Mouse (Mus musculus) MEL (cell line): ENCODE data around the gene Stk40. TPM values are rescaled to one million over a fixed set of nuclear protein-coding genes. Genes with fewer than 3 reads are reported as not detected.
A peak's percentile ranks its signal among the peaks of the same experiment; 100 is the strongest.

Source experiments
- DNase-seq: peaks from one replicate; pipeline ENCODE4 v3.0.0; 2011; ENCODE audit warnings: low read depth, low spot score
- H3K27ac ChIP-seq: 2 replicates; pipeline ENCODE4 v1.5.1; 2012; ENCODE audit warnings: low read depth, mild to moderate bottlenecking, control low read depth, low read length, moderate library complexity; ENCODE audit not compliant: control insufficient read depth
- H3K27me3 ChIP-seq, 2 experiments: fragments of 150-350 bp in 1 of 2; sonication (generic) in 1 of 2; 2 replicates each; pipeline ENCODE4 v1.6.1; 2012; ENCODE audit warnings: low read length in 2 of 2, mild to moderate bottlenecking in 2 of 2, improper control_type of control experiment in 1 of 2, moderate library complexity in 1 of 2; ENCODE audit not compliant: insufficient read depth in 2 of 2, control insufficient read depth in 1 of 2
- H3K36me3 ChIP-seq, 2 experiments: 2 replicates each; pipeline ENCODE4 v1.6.1; 2012 to 2014; ENCODE audit warnings: low read length in 2 of 2, improper control_type of control experiment in 1 of 2, inconsistent platforms in 1 of 2, mild to moderate bottlenecking in 1 of 2; ENCODE audit not compliant: insufficient read depth in 2 of 2, control insufficient read depth in 1 of 2
- H3K4me1 ChIP-seq, 2 experiments: fragments of 150-350 bp in 1 of 2; sonication (generic) in 1 of 2; 2 replicates each; pipeline ENCODE4 v1.6.1; 2012; ENCODE audit warnings: low read length in 2 of 2, improper control_type of control experiment in 1 of 2, mild to moderate bottlenecking in 1 of 2; ENCODE audit not compliant: insufficient read depth in 2 of 2, control insufficient read depth in 1 of 2
- H3K4me3 ChIP-seq, 2 experiments: fragments of 150-350 bp in 1 of 2; sonication (generic) in 1 of 2; 2 replicates each; pipeline ENCODE4 v1.5.1; 2012; ENCODE audit warnings: low read depth in 2 of 2, low read length in 2 of 2, mild to moderate bottlenecking in 2 of 2, moderate library complexity in 2 of 2, control low read depth in 1 of 2, improper control_type of control experiment in 1 of 2; ENCODE audit not compliant: control insufficient read depth in 1 of 2, insufficient read depth in 1 of 2
- H3K79me2 ChIP-seq: 2 replicates; pipeline ENCODE4 v1.6.1; 2012; ENCODE audit warnings: mild to moderate bottlenecking, low read length, moderate library complexity; ENCODE audit not compliant: control insufficient read depth, poor library complexity, insufficient read depth
- H3K9ac ChIP-seq: 2 replicates; pipeline ENCODE4 v1.6.1; 2012; ENCODE audit warnings: low read depth, mild to moderate bottlenecking, control low read depth, low read length, moderate library complexity; ENCODE audit not compliant: control insufficient read depth, poor library complexity, severe bottlenecking
- H3K9me3 ChIP-seq: fragments of 150-350 bp; sonication (generic); replicated peaks from 2 replicates; pipeline ENCODE4 v1.6.1; 2012; ENCODE audit warnings: mild to moderate bottlenecking, low read length, improper control_type of control experiment, moderate library complexity; ENCODE audit not compliant: insufficient read depth
- BHLHE40 ChIP-seq: IDR thresholded peaks from 2 replicates; pipeline ENCODE4 v1.6.1; 2012; ENCODE audit warnings: low read depth, mild to moderate bottlenecking, inconsistent platforms, low read length, improper control_type of control experiment, borderline replicate concordance
- CHD2 ChIP-seq: IDR thresholded peaks from 2 replicates; pipeline ENCODE4 v1.6.1; 2011; ENCODE audit warnings: low read length, improper control_type of control experiment
- CTCF ChIP-seq, 3 experiments: IDR thresholded peaks in 2 of 3; conservative IDR thresholded peaks in 1 of 3; 2 replicates each; pipeline ENCODE4 v1.5.1; 2011 to 2012; ENCODE audit warnings: low read length in 3 of 3, low read depth in 2 of 3, mild to moderate bottlenecking in 2 of 3, improper control_type of control experiment in 1 of 3, inconsistent platforms in 1 of 3, mixed read lengths in 1 of 3, moderate library complexity in 1 of 3; ENCODE audit not compliant: control insufficient read depth in 1 of 3, insufficient read depth in 1 of 3, poor library complexity in 1 of 3, severe bottlenecking in 1 of 3
- ELF1 ChIP-seq: IDR thresholded peaks from 2 replicates; pipeline ENCODE4 v1.6.1; 2014; ENCODE audit warnings: low read depth, mild to moderate bottlenecking, inconsistent platforms, low read length, improper control_type of control experiment, moderate library complexity
- EP300 ChIP-seq, 2 experiments: IDR thresholded peaks; 2 replicates each; pipeline ENCODE4 v1.6.1; 2011; ENCODE audit warnings: improper control_type of control experiment in 2 of 2, low read length in 2 of 2, low read depth in 1 of 2, mild to moderate bottlenecking in 1 of 2
- ETS1 ChIP-seq: IDR thresholded peaks from 2 replicates; pipeline ENCODE4 v1.6.1; 2012; ENCODE audit warnings: low read depth, mild to moderate bottlenecking, inconsistent platforms, low read length, improper control_type of control experiment, moderate library complexity
- GABPA ChIP-seq: IDR thresholded peaks from 2 replicates; pipeline ENCODE4 v1.6.1; 2012; ENCODE audit warnings: low read depth, mild to moderate bottlenecking, inconsistent platforms, low read length, improper control_type of control experiment, moderate library complexity
- MAX ChIP-seq: IDR thresholded peaks from 2 replicates; pipeline ENCODE4 v1.6.1; 2011; ENCODE audit warnings: low read length, improper control_type of control experiment
- MAZ ChIP-seq: IDR thresholded peaks from 2 replicates; pipeline ENCODE4 v1.6.1; 2012; ENCODE audit warnings: low read depth, mild to moderate bottlenecking, inconsistent platforms, low read length, improper control_type of control experiment
- MYC ChIP-seq: IDR thresholded peaks from 2 replicates; pipeline ENCODE4 v1.6.1; 2011; ENCODE audit warnings: low read depth, mild to moderate bottlenecking, low read length, improper control_type of control experiment, moderate library complexity
- POLR2A ChIP-seq, 2 experiments: IDR thresholded peaks; 2 replicates each; pipeline ENCODE4 v1.6.1; 2011 to 2012; ENCODE audit warnings: low read length in 2 of 2, mild to moderate bottlenecking in 2 of 2, control low read depth in 1 of 2, improper control_type of control experiment in 1 of 2, low read depth in 1 of 2, moderate library complexity in 1 of 2; ENCODE audit not compliant: control insufficient read depth in 1 of 2, insufficient read depth in 1 of 2, poor library complexity in 1 of 2
- POLR2AphosphoS2 ChIP-seq: IDR thresholded peaks from 2 replicates; pipeline ENCODE4 v1.6.1; 2011; ENCODE audit warnings: low read length, improper control_type of control experiment
- POLR2AphosphoS5 ChIP-seq: IDR thresholded peaks from 2 replicates; pipeline ENCODE4 v1.6.1; 2012; ENCODE audit warnings: low read depth, borderline replicate concordance, mild to moderate bottlenecking, inconsistent platforms, low read length, moderate library complexity, mixed read lengths
- SIN3A ChIP-seq: IDR thresholded peaks from 2 replicates; pipeline ENCODE4 v1.6.1; 2012; ENCODE audit warnings: low read length, improper control_type of control experiment, inconsistent platforms
- TAL1 ChIP-seq: IDR thresholded peaks from 2 replicates; pipeline ENCODE4 v1.6.1; 2012; ENCODE audit warnings: mild to moderate bottlenecking, inconsistent platforms, low read length, moderate library complexity, mixed read lengths
- ZC3H11A ChIP-seq: IDR thresholded peaks from 2 replicates; pipeline ENCODE4 v1.6.1; 2012; ENCODE audit warnings: low read depth, mild to moderate bottlenecking, inconsistent platforms, low read length, improper control_type of control experiment
- ZKSCAN1 ChIP-seq: IDR thresholded peaks from 2 replicates; pipeline ENCODE4 v1.6.1; 2012; ENCODE audit warnings: low read depth, mild to moderate bottlenecking, inconsistent platforms, low read length, improper control_type of control experiment, moderate library complexity
- polyA plus RNA-seq, 2 experiments: library from polyadenylated mRNA; stranded (reverse) in 1 of 2; unstranded in 1 of 2; fragments of >175 nt in 1 of 2; fragments of >200 nt in 1 of 2; gene quantifications; 2 replicates each; pipeline versions ENCODE4 v1.2.1 to v1.2.4; 2012; ENCODE audit warnings: low replicate concordance in 2 of 2, low read depth in 1 of 2; ENCODE audit not compliant: insufficient read length in 2 of 2, insufficient read depth in 1 of 2, missing spikeins in 1 of 2
- total RNA-seq: library from RNA; depleted of rRNA; stranded (reverse); fragments of 300-350 nt; gene quantifications from 2 replicates; pipeline ENCODE4 v1.2.3, GENCODE M21; 2012

Gene Stk40
- total and polyA plus RNA-seq, 3 experiments, result 16.8 to 270 (median 79.4) TPM

GRCm38 (mm10) chr4:126058134-126058996, 45.4 kb upstream of the Stk40 start, which contains the start of gene Oscp1 (continued):
- TF ChIP-seq CTCF (IDR thresholded peaks at IDR 0.05 in 2 of 3, conservative IDR thresholded peaks at IDR 0.05 in 1 of 3; ENCODE audit: control insufficient read depth in 1 of 3, insufficient read depth in 1 of 3, low read depth in 2 of 3, low read length in 3 of 3, poor library complexity in 1 of 3, severe bottlenecking in 1 of 3) (no peak), EP300 (IDR thresholded peaks at IDR 0.05; ENCODE audit: low read depth in 1 of 2, low read length in 2 of 2) (no peak), ETS1 (no peak), TAL1 (no peak), POLR2AphosphoS2 (no peak)

GRCm38 (mm10) chr4:126058997-126059362, 44.8 kb upstream of the Stk40 start:
- no peaks in the 10 kb centered on the region; the same call in 1 of the 2 replicates for H3K79me2 ChIP-seq
- H3K9me3 ChIP-seq, result no peaks in the 10 kb centered on the region
- no peak for DNase-seq
- no peaks in the 10 kb centered on the region for H3K27me3 ChIP-seq
- H3K4me3 ChIP-seq, result peak overlapping the region; percentile 61 to 76; a peak in 3 of 4 replicates
- TF ChIP-seq ZC3H11A (no peak), ZKSCAN1 (no peak), GABPA (no peak), BHLHE40 (no peak), POLR2AphosphoS5 (no peak), POLR2A (IDR thresholded peaks at IDR 0.05; ENCODE audit: control insufficient read depth in 1 of 2, insufficient read depth in 1 of 2, low read depth in 1 of 2, low read length in 2 of 2, poor library complexity in 1 of 2) (no peak), ELF1 (no peak), MAX (no peak), CHD2 (no peak), MAZ (no peak), ETS1 (no peak), CTCF (IDR thresholded peaks at IDR 0.05 in 2 of 3, conservative IDR thresholded peaks at IDR 0.05 in 1 of 3; ENCODE audit: control insufficient read depth in 1 of 3, insufficient read depth in 1 of 3, low read depth in 2 of 3, low read length in 3 of 3, poor library complexity in 1 of 3, severe bottlenecking in 1 of 3) (no peak), MYC (no peak), POLR2AphosphoS2 (no peak), SIN3A (no peak), EP300 (IDR thresholded peaks at IDR 0.05; ENCODE audit: low read depth in 1 of 2, low read length in 2 of 2) (no peak)
- H3K9ac ChIP-seq, result peak overlapping the region; percentile 57
- H3K36me3 ChIP-seq, result no peaks in the 10 kb centered on the region; a peak in 1 of 4 replicates
- peaks cover 0 to 7% of the 10 kb centered on the region in 2 experiments; a peak in 3 of 4 replicates for H3K4me1 ChIP-seq
- no peak overlapping the region for H3K27ac ChIP-seq
